Mouse (Mus musculus) mesoderm, embryonic 11.5 days (tissue): ENCODE measurements around the gene Phkg2.
"Not testable (repeated sequence)": the region's sequence is repeated elsewhere in the genome, so short reads cannot be mapped to it uniquely, and the experiment has no call there.

Source experiments
- DNase-seq: peaks from one replicate; pipeline ENCODE4 v3.0.0-alpha.2; 2012; ENCODE audit warnings: low read depth, low spot score

Gene Phkg2

GRCm38 (mm10) chr7:127602903-127603302, 29.8 kb downstream of the Phkg2 start:
- DNase-seq: no peak

GRCm38 (mm10) chr7:127604256-127604655, 31.1 kb downstream of the Phkg2 start:
- DNase-seq: no peak

- DNase-seq: no peak
These were observed 34.0 kb downstream of the Phkg2 start for GRCm38 (mm10) chr7:127607150-127607549.

- no peak for DNase-seq
These were observed 37.9 kb downstream of the Phkg2 start for GRCm38 (mm10) chr7:127611011-127611410.

- no peak for DNase-seq
These were observed 38.4 kb downstream of the Phkg2 start for GRCm38 (mm10) chr7:127611561-127611960.

- DNase-seq: no peak
These were observed 40.4 kb downstream of the Phkg2 start for GRCm38 (mm10) chr7:127613501-127613900.

- DNase-seq: no peak
These were observed 41.0 kb downstream of the Phkg2 start for GRCm38 (mm10) chr7:127614091-127614490.

- DNase-seq: peak; percentile 54
These were observed 41.4 kb downstream of the Phkg2 start for GRCm38 (mm10) chr7:127614511-127614890.

- DNase-seq: peak; percentile 91
These were observed 42.0 kb downstream of the Phkg2 start, which contains the start of gene Zfp629 for GRCm38 (mm10) chr7:127614891-127615843. Gene Zfp629 (minus strand): TSS chr7:127615797.

- DNase-seq: no peak
These were observed 43.2 kb downstream of the Phkg2 start for GRCm38 (mm10) chr7:127616336-127616735.

GRCm38 (mm10) chr7:127616881-127617280, 43.7 kb downstream of the Phkg2 start:
- no peak for DNase-seq

GRCm38 (mm10) chr7:127617962-127618361, 44.8 kb downstream of the Phkg2 start:
- no peak for DNase-seq

- DNase-seq: not testable (repeated sequence)
These were observed 45.3 kb downstream of the Phkg2 start for GRCm38 (mm10) chr7:127618402-127618801.

- no peak for DNase-seq
These were observed 52.9 kb downstream of the Phkg2 start for GRCm38 (mm10) chr7:127626039-127626438.

- no peak for DNase-seq
These were observed 53.3 kb downstream of the Phkg2 start for GRCm38 (mm10) chr7:127626471-127626870.

- no peak for DNase-seq
These were observed 55.5 kb downstream of the Phkg2 start for GRCm38 (mm10) chr7:127628646-127629045.

- DNase-seq: no peak
These were observed 58.3 kb downstream of the Phkg2 start for GRCm38 (mm10) chr7:127631416-127631815.
